Mouse (Mus musculus) left cerebral cortex, adult 2 months (tissue): Measurements from ENCODE around the gene Scd4. TPM values are rescaled to one million over a fixed set of nuclear protein-coding genes. Genes with fewer than 3 reads are reported as not detected.
"Not testable (repeated sequence)": the region's sequence is repeated elsewhere in the genome, so short reads cannot be mapped to it uniquely, and the experiment has no call there.

Experiments
- DNase-seq, 2 experiments: peaks; one replicate each; pipeline ENCODE4 v3.0.0; 2021 to 2022; ENCODE audit warnings: low spot score in 2 of 2, mixed read lengths in 1 of 2; ENCODE audit errors: extremely low spot score in 1 of 2
- H3K27ac ChIP-seq: fragments of 200-600 bp; 2 replicates; pipeline ENCODE4 v1.8.1; 2022
- H3K4me3 ChIP-seq: fragments of 200-600 bp; 2 replicates; pipeline ENCODE4 v1.8.1; 2022
- CTCF ChIP-seq: fragments of 200-600 bp; IDR thresholded peaks from 2 replicates; pipeline ENCODE4 v1.8.1; 2022; ENCODE audit warnings: antibody characterized with exemption, mild to moderate bottlenecking, moderate library complexity
- intact Hi-C: fragments of 180-260 bp; cut with DNase I; formaldehyde crosslinking; loops from one replicate; pipeline ENCODE4 v1.15.1; 2025
- total RNA-seq, 2 experiments: library from RNA; stranded (reverse); gene quantifications; 2 replicates each; pipeline ENCODE4 v1.2.3; 2021

The Scd4 gene
- total RNA-seq, 2 experiments from 2014 or later = 2.1 to 2.3 TPM

- TF ChIP-seq CTCF = peak; percentile 34
- no peak for DNase-seq
- Histone ChIP-seq H3K27ac (no peak overlapping the region), H3K4me3 (no peak overlapping the region)
- intact Hi-C loops = loop anchor here (5.0 kb wide), 1 partner anchor 98 kb away; the partner anchor contains the start of gene Scd1
Observed at GRCm38 (mm10) chr19:44309351-44310154, 23.3 kb upstream of the Scd4 start.

GRCm38 (mm10) chr19:44310155-44310575 lies 22.7 kb upstream of the Scd4 start:
- intact Hi-C loops = loop anchor here (5.0 kb wide), 1 partner anchor 97 kb away; the partner anchor contains the start of gene Scd1

GRCm38 (mm10) chr19:44310814-44311213 lies 22.1 kb upstream of the Scd4 start:
- peak overlapping the region; percentile 34; the same call in 1 of the 2 replicates for H3K27ac ChIP-seq
- intact Hi-C loops = loop anchor here (5.0 kb wide), 1 partner anchor 96 kb away; the partner anchor contains the start of gene Scd1
- no peak for TF ChIP-seq CTCF
- DNase-seq = no peak
- H3K4me3 ChIP-seq = no peak overlapping the region

More at GRCm38 (mm10) chr19:44310155-44310575, 22.7 kb upstream of the Scd4 start:
- H3K4me3 ChIP-seq, DNase-seq, H3K27ac ChIP-seq: not testable (repeated sequence)

GRCm38 (mm10) chr19:44311306-44312006 lies 21.4 kb upstream of the Scd4 start:
- TF ChIP-seq CTCF = no peak
- intact Hi-C loops = loop anchor here (5.0 kb wide), 1 partner anchor 96 kb away; the partner anchor contains the start of gene Scd1
- peak overlapping the region; percentile 38 for H3K27ac ChIP-seq
- DNase-seq = no peak
- no peak overlapping the region for H3K4me3 ChIP-seq

- peak overlapping the region; percentile 38 for H3K27ac ChIP-seq
- no peak for TF ChIP-seq CTCF
- peak in 1 of 2 experiments; percentile 40 for DNase-seq
- intact Hi-C loops = loop anchor here (5.0 kb wide), 1 partner anchor 95 kb away; the partner anchor contains the start of gene Scd1
- no peak overlapping the region for H3K4me3 ChIP-seq
Observed at GRCm38 (mm10) chr19:44312007-44312360, 20.9 kb upstream of the Scd4 start.

GRCm38 (mm10) chr19:44313066-44313465 lies 19.8 kb upstream of the Scd4 start:
- no peak for DNase-seq
- intact Hi-C loops = loop anchor here (5.0 kb wide), 1 partner anchor 94 kb away; the partner anchor contains the start of gene Scd1
- no peak overlapping the region; the same call in 1 of the 2 replicates for H3K27ac ChIP-seq
- no peak overlapping the region for H3K4me3 ChIP-seq
- TF ChIP-seq CTCF = no peak

GRCm38 (mm10) chr19:44314327-44314759 lies 18.5 kb upstream of the Scd4 start:
- no peak for TF ChIP-seq CTCF

GRCm38 (mm10) chr19:44314871-44315414 lies 17.9 kb upstream of the Scd4 start:
- peak overlapping the region; percentile 56 for H3K4me3 ChIP-seq
- intact Hi-C loops = loop anchor here (2.0 to 5.0 kb wide), 3 partner anchors 18 to 92 kb away; partner anchors contain the start of genes Scd1 and Scd4
- peak overlapping the region; percentile 96 for H3K27ac ChIP-seq
- no peak for TF ChIP-seq CTCF
- peak in 1 of 2 experiments; percentile 47 for DNase-seq

More at GRCm38 (mm10) chr19:44314327-44314759, 18.5 kb upstream of the Scd4 start:
- peak overlapping the region; percentile 56 for H3K4me3 ChIP-seq
- DNase-seq = peak; percentile 80 to 82
- H3K27ac ChIP-seq = peak overlapping the region; percentile 96
- intact Hi-C loops = loop anchor here (2.0 to 5.0 kb wide), 2 partner anchors 18 to 93 kb away; partner anchors contain the start of genes Scd1 and Scd4

- TF ChIP-seq CTCF = no peak
- Histone ChIP-seq H3K27ac (no peak overlapping the region), H3K4me3 (no peak overlapping the region)
- intact Hi-C loops = loop anchor here (5.0 kb wide), 1 partner anchor 45 kb away; no protein-coding TSS in a partner anchor
- no peak for DNase-seq
Observed at GRCm38 (mm10) chr19:44316752-44317315, 16.1 kb upstream of the Scd4 start.

- no peak for DNase-seq
- H3K27ac ChIP-seq = no peak overlapping the region
- intact Hi-C loops = loop anchor here (5.0 kb wide), 1 partner anchor 45 kb away; no protein-coding TSS in a partner anchor
- TF ChIP-seq CTCF = no peak
- H3K4me3 ChIP-seq = no peak overlapping the region
Observed at GRCm38 (mm10) chr19:44317391-44317790, 15.5 kb upstream of the Scd4 start.

GRCm38 (mm10) chr19:44318545-44318944 lies 14.3 kb upstream of the Scd4 start:
- H3K27ac ChIP-seq = no peak overlapping the region
- intact Hi-C loops = loop anchor here (5.0 kb wide), 1 partner anchor 44 kb away; no protein-coding TSS in a partner anchor
- peak; percentile 25 for TF ChIP-seq CTCF
- DNase-seq = no peak
- no peak overlapping the region for H3K4me3 ChIP-seq
